Mouse (Mus musculus): ENCODE data around the gene Grin2d.

Gene Grin2d

DNA sequence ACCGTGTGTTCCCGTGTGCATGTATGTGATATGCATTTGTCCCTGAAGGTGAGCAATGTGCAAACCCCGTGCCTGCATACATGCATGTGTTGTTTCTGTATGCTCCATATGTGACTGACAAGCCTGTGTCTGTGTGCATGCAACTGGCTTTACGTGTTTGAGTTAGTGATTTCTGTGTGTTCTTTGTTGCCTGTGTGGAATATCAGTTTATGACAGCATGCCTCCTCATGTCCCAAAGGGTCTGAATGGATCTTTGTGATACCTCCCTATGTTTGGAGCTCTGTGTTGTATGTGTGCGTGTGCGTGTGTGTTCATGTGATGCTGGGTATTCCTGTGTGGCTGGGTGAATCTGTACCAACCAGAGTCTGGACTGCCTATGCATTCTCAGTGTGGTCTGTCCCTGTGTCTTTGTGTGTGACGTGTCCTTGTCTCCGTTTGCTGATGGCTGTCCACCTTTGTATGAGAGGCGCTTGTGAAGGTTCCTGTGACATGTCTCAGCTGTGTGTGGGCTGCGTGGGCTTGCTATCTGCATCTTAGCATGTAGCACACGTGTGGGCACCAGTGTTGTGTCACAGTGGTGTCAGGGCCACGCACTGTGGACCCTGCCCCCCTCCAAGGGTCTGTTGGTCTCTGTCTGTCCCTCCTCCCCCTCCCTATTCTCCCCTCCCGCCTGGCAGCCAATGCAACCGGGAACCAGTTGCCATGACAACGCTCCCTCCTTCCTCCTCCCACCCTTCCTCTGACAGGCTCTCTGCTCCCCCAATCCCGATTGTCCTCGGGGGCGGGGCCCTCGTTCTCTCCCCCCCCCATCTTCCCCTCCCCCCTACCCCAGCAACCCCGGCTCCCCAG is 93.4 kb downstream of the Grin2d start, which contains the start of gene Sult2b1:
Sult2b1 (minus strand) TSS at position 146 of the 849 bp plus-strand sequence.
- no peak for DNase-seq (ENCODE audit: low spot score in 2 of 2)

DNA sequence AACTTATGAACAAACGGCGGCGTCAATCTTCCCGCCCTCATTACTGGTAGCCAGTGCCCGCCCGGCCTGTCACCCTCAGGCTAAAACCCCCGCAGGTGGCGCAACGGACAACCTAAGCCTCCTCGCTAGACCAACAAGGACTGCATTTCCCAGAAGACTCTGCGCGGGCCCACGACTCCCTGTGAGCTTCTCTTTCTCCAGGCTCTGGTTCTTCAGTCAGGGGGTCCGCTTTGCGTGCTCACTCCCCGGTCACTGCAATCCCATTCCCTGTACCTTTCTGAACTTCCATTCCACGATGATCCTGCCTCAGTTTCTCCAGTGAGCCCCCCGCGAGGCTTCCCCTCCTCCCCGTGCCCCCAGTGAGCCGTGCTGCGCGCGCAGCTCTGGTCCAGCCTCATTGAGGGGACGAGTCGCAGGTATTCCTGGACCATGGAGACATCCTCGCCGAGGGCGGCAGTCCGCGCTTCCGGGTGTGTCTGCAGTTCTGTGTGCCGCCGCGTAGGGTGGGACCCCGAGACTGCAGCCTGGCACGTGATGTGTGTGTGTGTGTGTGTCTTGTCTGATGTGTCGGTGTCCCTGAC is 94.6 kb downstream of the Grin2d start, which contains the start of gene Lmtk3:
Lmtk3 (plus strand) TSS at position 228 of the 581 bp plus-strand sequence.
- DNase-seq (ENCODE audit: low spot score in 2 of 2), result peak; percentile 66 to 67

DNA sequence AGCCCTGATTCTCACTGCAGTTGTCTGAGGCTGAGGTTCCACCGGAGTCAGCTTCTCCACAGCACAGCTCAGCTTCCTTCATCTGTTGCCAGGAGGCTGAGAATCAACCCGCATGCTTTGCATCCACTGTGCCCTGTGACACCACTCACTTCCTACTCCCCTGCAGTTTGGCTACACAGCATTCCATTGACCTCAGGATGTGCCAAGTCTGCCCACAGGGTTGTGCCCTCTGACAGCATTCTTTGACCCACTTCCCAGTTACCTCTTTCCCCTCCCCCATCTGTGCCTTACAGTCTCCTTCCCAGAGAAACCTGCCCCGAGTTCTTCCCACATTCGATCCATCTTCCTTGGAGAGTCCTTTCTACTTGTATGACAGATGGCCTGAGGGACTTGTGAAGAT is 95.9 kb downstream of the Grin2d start:
- DNase-seq (ENCODE audit: low spot score in 2 of 2), result no peak
